Mouse (Mus musculus) ES-E14 (cell line): ENCODE data around the gene Ccdc175.

Experiments used
- HCFC1 ChIP-seq: IDR thresholded peaks from 2 replicates; pipeline ENCODE4 v1.6.1; 2012; ENCODE audit warnings: low read length, inconsistent platforms, borderline replicate concordance; ENCODE audit not compliant: insufficient read depth
- MAFK ChIP-seq: IDR thresholded peaks from 2 replicates; pipeline ENCODE4 v1.6.1; 2014; ENCODE audit warnings: mild to moderate bottlenecking, low read depth, low read length, inconsistent platforms; ENCODE audit not compliant: insufficient read depth
- ZC3H11A ChIP-seq: IDR thresholded peaks from 2 replicates; pipeline ENCODE4 v1.6.1; 2012; ENCODE audit warnings: low read depth, mild to moderate bottlenecking, inconsistent platforms, low read length, borderline replicate concordance
- ZNF384 ChIP-seq: IDR thresholded peaks from 2 replicates; pipeline ENCODE4 v1.6.1; 2012; ENCODE audit warnings: low read depth, low read length, inconsistent platforms

DNA sequence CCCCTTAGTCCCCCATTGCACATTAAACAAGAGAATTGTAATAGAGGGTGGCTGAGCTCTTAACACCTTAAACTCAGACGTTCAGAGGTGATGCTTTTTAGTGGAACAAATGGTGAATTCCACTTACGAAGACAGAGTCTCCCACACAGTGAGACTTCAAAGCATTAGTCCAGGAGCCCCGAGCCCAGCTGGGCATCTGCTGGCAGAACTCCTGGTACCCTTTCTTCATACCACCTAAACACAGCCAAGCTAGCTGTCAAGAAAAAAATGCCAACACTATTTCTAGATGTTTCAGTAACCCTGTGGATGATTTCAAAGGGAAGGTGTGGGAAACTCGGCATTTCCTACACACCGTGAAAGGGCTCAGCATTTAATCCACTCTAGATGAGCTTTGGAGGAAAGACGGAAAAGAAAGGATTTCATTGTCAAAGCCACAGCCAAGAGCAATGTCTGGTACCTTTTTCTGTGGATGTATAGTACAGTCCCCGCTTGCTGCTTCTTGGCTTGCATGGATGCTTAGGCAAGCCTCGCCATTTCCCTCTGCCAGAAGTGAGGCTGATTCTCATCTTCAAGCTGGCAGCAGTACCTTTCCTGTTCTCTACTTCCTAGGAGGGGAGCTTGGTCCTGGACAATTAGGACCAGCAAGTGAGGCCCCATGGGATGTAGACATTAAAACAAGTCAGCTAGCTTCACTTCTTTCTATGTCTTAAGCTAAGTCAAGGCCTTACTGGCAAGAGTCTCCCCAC is 44.8 kb upstream of the Ccdc175 start:
- TF ChIP-seq ZC3H11A: no peak
- no peak for TF ChIP-seq HCFC1
- TF ChIP-seq MAFK: no peak
- TF ChIP-seq ZNF384: no peak
